Mouse (Mus musculus): ENCODE data around the gene Iqgap2. TPM values are rescaled to one million over a fixed set of nuclear protein-coding genes. Genes with fewer than 3 reads are reported as not detected.

Gene Iqgap2
- total RNA-seq, 2 experiments from 2014 or later = 97.5 to 128 TPM

- ATAC-seq (replicated peaks; ENCODE audit: poor library complexity) = no peak
Observed at GRCm38 (mm10) chr13:95888170-95888569, 3.6 kb downstream of the Iqgap2 start.

- ATAC-seq (replicated peaks; ENCODE audit: poor library complexity) = no peak
Observed at GRCm38 (mm10) chr13:95887375-95887774, 4.3 kb downstream of the Iqgap2 start.

- ATAC-seq (replicated peaks; ENCODE audit: poor library complexity) = no peak
Observed at GRCm38 (mm10) chr13:95884455-95884854, 7.3 kb downstream of the Iqgap2 start.

- no peak for ATAC-seq (replicated peaks; ENCODE audit: poor library complexity)
Observed at GRCm38 (mm10) chr13:95882001-95882400, 9.7 kb downstream of the Iqgap2 start.

- 0 out of 2 replicates have a peak, but pooled peaks have one; percentile 11 for ATAC-seq (replicated peaks; ENCODE audit: poor library complexity)
Observed at GRCm38 (mm10) chr13:95881427-95881826, 10.3 kb downstream of the Iqgap2 start.

GRCm38 (mm10) chr13:95880633-95881032, 11.1 kb downstream of the Iqgap2 start:
- peak; percentile 57 for ATAC-seq (replicated peaks; ENCODE audit: poor library complexity)

- ATAC-seq (replicated peaks; ENCODE audit: poor library complexity) = no peak
Observed at GRCm38 (mm10) chr13:95871993-95872392, 19.7 kb downstream of the Iqgap2 start.

GRCm38 (mm10) chr13:95870626-95871025, 21.1 kb downstream of the Iqgap2 start:
- ATAC-seq (replicated peaks; ENCODE audit: poor library complexity) = peak; percentile 50

GRCm38 (mm10) chr13:95868896-95869540, 22.7 kb downstream of the Iqgap2 start:
- ATAC-seq (replicated peaks; ENCODE audit: poor library complexity) = peak; percentile 91

GRCm38 (mm10) chr13:95862201-95862600, 29.5 kb downstream of the Iqgap2 start:
- ATAC-seq (replicated peaks; ENCODE audit: poor library complexity) = no peak

- ATAC-seq (replicated peaks; ENCODE audit: poor library complexity) = no peak
Observed at GRCm38 (mm10) chr13:95859271-95859670, 32.5 kb downstream of the Iqgap2 start.

GRCm38 (mm10) chr13:95858866-95859265, 32.9 kb downstream of the Iqgap2 start:
- no peak for ATAC-seq (replicated peaks; ENCODE audit: poor library complexity)

GRCm38 (mm10) chr13:95855537-95855936, 36.2 kb downstream of the Iqgap2 start:
- ATAC-seq (replicated peaks; ENCODE audit: poor library complexity) = no peak

- no peak for ATAC-seq (replicated peaks; ENCODE audit: poor library complexity)
Observed at GRCm38 (mm10) chr13:95851611-95852010, 40.1 kb downstream of the Iqgap2 start.

- no peak for ATAC-seq (replicated peaks; ENCODE audit: poor library complexity)
Observed at GRCm38 (mm10) chr13:95850451-95850850, 41.3 kb downstream of the Iqgap2 start.

- ATAC-seq (replicated peaks; ENCODE audit: poor library complexity) = peak; percentile 78
Observed at GRCm38 (mm10) chr13:95849501-95850007, 42.2 kb downstream of the Iqgap2 start.

- no peak for ATAC-seq (replicated peaks; ENCODE audit: poor library complexity)
Observed at GRCm38 (mm10) chr13:95846364-95846763, 45.4 kb downstream of the Iqgap2 start.

- ATAC-seq (replicated peaks; ENCODE audit: poor library complexity) = peak; percentile 64
Observed at GRCm38 (mm10) chr13:95844950-95845349, 46.8 kb downstream of the Iqgap2 start.

GRCm38 (mm10) chr13:95843411-95844026, 48.2 kb downstream of the Iqgap2 start:
- no peak for ATAC-seq (replicated peaks; ENCODE audit: poor library complexity)

- no peak for ATAC-seq (replicated peaks; ENCODE audit: poor library complexity)
Observed at GRCm38 (mm10) chr13:95842803-95843202, 48.9 kb downstream of the Iqgap2 start.

- peak; percentile 63 for ATAC-seq (replicated peaks; ENCODE audit: poor library complexity)
Observed at GRCm38 (mm10) chr13:95841946-95842345, 49.8 kb downstream of the Iqgap2 start.

GRCm38 (mm10) chr13:95836944-95837343, 54.8 kb downstream of the Iqgap2 start:
- ATAC-seq (replicated peaks; ENCODE audit: poor library complexity) = peak; percentile 58
